Mouse (Mus musculus) inflammation-experienced regulatory T-cells, adult 6 months (primary cell): ENCODE data around the gene Drap1. TPM values are rescaled to one million over a fixed set of nuclear protein-coding genes. Genes with fewer than 3 reads are reported as not detected.
"Not testable (repeated sequence)": the region's sequence is repeated elsewhere in the genome, so short reads cannot be mapped to it uniquely, and the experiment has no call there.

Source experiments
- ATAC-seq: one replicate; pipeline ENCODE4 v1.8.0; 2017
- polyA plus RNA-seq, 3 experiments: library from polyadenylated mRNA; unstranded; fragments of 100-300 nt; shearing (Covaris generic); gene quantifications; one replicate each; pipeline ENCODE4 v1.2.1; 2017

Gene Drap1
- polyA plus RNA-seq, 3 experiments from 2014 or later, result 43.1 to 54.2 (median 47.1) TPM

- no peak for ATAC-seq
Measured at GRCm38 (mm10) chr19:5419630-5420029, 5.1 kb downstream of the Drap1 start.

- ATAC-seq, result no peak
Measured at GRCm38 (mm10) chr19:5418750-5419466, 5.9 kb downstream of the Drap1 start.

GRCm38 (mm10) chr19:5414534-5414957 is 10.2 kb downstream of the Drap1 start:
- no peak for ATAC-seq

GRCm38 (mm10) chr19:5413840-5414239 is 10.9 kb downstream of the Drap1 start:
- no peak for ATAC-seq

GRCm38 (mm10) chr19:5411961-5412360 is 12.8 kb downstream of the Drap1 start:
- ATAC-seq, result no peak

- no peak for ATAC-seq
Measured at GRCm38 (mm10) chr19:5410641-5411040, 14.1 kb downstream of the Drap1 start.

- ATAC-seq, result no peak
Measured at GRCm38 (mm10) chr19:5409068-5409467, 15.7 kb downstream of the Drap1 start.

GRCm38 (mm10) chr19:5408057-5409001 is 16.4 kb downstream of the Drap1 start:
- no peak for ATAC-seq

- no peak for ATAC-seq
Measured at GRCm38 (mm10) chr19:5407133-5407532, 17.6 kb downstream of the Drap1 start.

- peak; percentile 52 for ATAC-seq
Measured at GRCm38 (mm10) chr19:5406531-5407126, 18.1 kb downstream of the Drap1 start.

- peak; percentile 70 for ATAC-seq
Measured at GRCm38 (mm10) chr19:5405924-5406323, 18.9 kb downstream of the Drap1 start.

- ATAC-seq, result no peak
Measured at GRCm38 (mm10) chr19:5402293-5402692, 22.5 kb downstream of the Drap1 start, which contains the start of gene Tsga10ip. Tsga10ip (minus strand) TSS chr19:5402526.

GRCm38 (mm10) chr19:5401073-5401472 is 23.7 kb downstream of the Drap1 start:
- not testable (repeated sequence) for ATAC-seq

- no peak for ATAC-seq
Measured at GRCm38 (mm10) chr19:5395371-5395770, 29.4 kb downstream of the Drap1 start.

GRCm38 (mm10) chr19:5394168-5394567 is 30.6 kb downstream of the Drap1 start:
- ATAC-seq, result no peak

GRCm38 (mm10) chr19:5392892-5393291 is 31.9 kb downstream of the Drap1 start:
- ATAC-seq, result no peak

- ATAC-seq, result no peak
Measured at GRCm38 (mm10) chr19:5390416-5390815, 34.4 kb downstream of the Drap1 start.

GRCm38 (mm10) chr19:5389647-5390046 is 35.1 kb downstream of the Drap1 start:
- peak; percentile 84 for ATAC-seq

- peak; percentile 86 for ATAC-seq
Measured at GRCm38 (mm10) chr19:5388588-5389242, 36.1 kb downstream of the Drap1 start, which contains the start of gene Sart1. Sart1 (minus strand) TSS chr19:5388703.

GRCm38 (mm10) chr19:5388011-5388441 is 36.8 kb downstream of the Drap1 start:
- ATAC-seq, result no peak

- no peak for ATAC-seq
Measured at GRCm38 (mm10) chr19:5384715-5385114, 40.1 kb downstream of the Drap1 start.

GRCm38 (mm10) chr19:5383326-5383725 is 41.5 kb downstream of the Drap1 start:
- ATAC-seq, result no peak
